Mouse (Mus musculus): ENCODE measurements around the gene Pnkd. TPM values are rescaled to one million over a fixed set of nuclear protein-coding genes. Genes with fewer than 3 reads are reported as not detected.

Pnkd gene
- polyA plus RNA-seq, 1 experiment from 2014 or later = 46.7 TPM

DNA sequence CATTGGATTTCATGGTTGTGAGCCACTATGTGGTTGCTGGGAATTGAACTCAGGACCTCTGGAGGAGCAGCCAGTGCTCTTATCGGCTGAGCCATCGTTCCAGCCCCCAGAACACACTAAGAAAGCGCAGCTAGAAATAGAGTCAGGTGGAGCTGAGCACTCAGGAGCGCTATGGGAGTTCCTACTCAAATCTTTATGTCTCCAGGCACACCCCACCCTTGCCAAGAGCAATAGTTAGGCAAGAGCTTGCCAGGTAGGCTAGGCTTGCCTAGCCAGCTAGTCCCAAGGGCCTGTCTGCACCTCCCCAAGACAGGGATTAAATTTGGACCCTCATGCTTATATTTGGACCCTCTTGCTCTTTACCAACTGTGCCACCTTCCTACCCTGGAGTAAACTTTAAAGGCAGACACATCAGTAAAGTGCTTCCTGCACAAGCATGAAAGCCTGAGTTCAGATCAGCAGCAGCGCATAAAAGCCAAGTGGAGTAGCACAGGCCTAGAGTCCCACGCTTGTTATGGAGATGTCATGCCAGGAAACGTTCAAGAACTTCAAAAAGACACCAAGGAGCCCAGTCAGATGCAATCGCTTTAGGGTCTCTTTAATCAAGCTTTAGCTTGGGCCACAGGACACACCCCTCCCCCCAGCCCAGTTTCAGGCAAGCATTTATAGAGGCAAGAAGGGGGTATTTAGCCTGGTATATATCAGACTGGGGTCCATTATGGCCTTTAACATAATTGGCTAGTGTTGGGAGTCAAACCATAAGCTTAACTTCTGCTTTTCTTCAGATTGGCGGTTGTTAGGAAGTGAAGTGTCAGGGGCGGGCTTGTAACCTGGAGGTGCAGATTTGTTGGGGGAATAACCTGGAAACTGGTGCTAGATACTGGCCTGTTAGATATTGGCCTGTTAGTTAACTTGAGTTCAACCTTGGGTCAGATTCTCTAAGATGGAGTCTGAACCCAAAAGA is 23.6 kb downstream of the Pnkd start:
- Histone ChIP-seq H3K4me2 (ENCODE audit: low read depth, low read length) (no peak overlapping the region), H3K4me3 (ENCODE audit: low read depth, low read length) (no peak overlapping the region), H3K9me3 (ENCODE audit: low read length) (no peaks in the 10 kb centered on the region), H3K27me3 (ENCODE audit: insufficient read depth, low read length) (no peaks in the 10 kb centered on the region), H3K27ac (ENCODE audit: low read depth) (0 out of 2 replicates have a peak overlapping the region, but pooled peaks have one; percentile 8), H3K36me3 (replicated peaks; ENCODE audit: insufficient read depth, low read length) (no peaks in the 10 kb centered on the region), H3K4me1 (ENCODE audit: insufficient read depth) (peaks cover 15% of the 10 kb centered on the region), H3K9ac (replicated peaks) (no peak overlapping the region)
- WGBS (ENCODE audit: insufficient replicate concordance) = 61% methylated on average over 10 of the region's 10 CpGs
- DNase-seq (no peak), ATAC-seq (no peak)
- TF ChIP-seq EP300 (IDR thresholded peaks at IDR 0.05; ENCODE audit: low read depth) (no peak), CTCF (IDR thresholded peaks at IDR 0.05; ENCODE audit: low read depth) (no peak)

DNA sequence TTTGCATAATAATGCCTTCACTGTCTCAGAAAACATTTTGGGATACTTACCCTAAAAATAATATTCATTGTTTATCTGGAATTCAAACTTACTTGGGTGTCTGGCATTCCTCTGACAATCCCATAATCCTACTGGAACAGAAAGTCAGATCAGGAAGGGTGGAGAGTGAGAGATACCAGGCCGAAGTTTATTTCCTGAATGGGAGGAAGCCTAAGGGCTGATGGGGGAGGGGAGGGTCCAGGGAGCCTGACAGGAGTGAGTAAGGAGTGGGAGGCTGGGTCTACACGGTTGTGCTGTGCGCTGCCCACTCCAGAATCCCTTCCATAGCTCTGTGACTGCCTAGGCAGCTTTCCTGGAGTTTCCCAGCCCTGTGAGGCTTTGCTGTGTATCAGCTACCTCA is 25.0 kb downstream of the Pnkd start:
- DNase-seq (no peak), ATAC-seq (no peak)
- Histone ChIP-seq H3K27me3 (ENCODE audit: insufficient read depth, low read length) (no peaks in the 10 kb centered on the region), H3K9me3 (ENCODE audit: low read length) (no peaks in the 10 kb centered on the region), H3K27ac (ENCODE audit: low read depth) (no peak overlapping the region), H3K4me3 (ENCODE audit: low read depth, low read length) (no peak overlapping the region), H3K4me1 (ENCODE audit: insufficient read depth) (peaks cover 12% of the 10 kb centered on the region), H3K4me2 (ENCODE audit: low read depth, low read length) (no peak overlapping the region), H3K36me3 (replicated peaks; ENCODE audit: insufficient read depth, low read length) (no peaks in the 10 kb centered on the region), H3K9ac (replicated peaks) (no peak overlapping the region)
- WGBS (ENCODE audit: insufficient replicate concordance) = 33% methylated on average over 3 of the region's 3 CpGs
- TF ChIP-seq EP300 (IDR thresholded peaks at IDR 0.05; ENCODE audit: low read depth) (no peak), CTCF (IDR thresholded peaks at IDR 0.05; ENCODE audit: low read depth) (no peak)

DNA sequence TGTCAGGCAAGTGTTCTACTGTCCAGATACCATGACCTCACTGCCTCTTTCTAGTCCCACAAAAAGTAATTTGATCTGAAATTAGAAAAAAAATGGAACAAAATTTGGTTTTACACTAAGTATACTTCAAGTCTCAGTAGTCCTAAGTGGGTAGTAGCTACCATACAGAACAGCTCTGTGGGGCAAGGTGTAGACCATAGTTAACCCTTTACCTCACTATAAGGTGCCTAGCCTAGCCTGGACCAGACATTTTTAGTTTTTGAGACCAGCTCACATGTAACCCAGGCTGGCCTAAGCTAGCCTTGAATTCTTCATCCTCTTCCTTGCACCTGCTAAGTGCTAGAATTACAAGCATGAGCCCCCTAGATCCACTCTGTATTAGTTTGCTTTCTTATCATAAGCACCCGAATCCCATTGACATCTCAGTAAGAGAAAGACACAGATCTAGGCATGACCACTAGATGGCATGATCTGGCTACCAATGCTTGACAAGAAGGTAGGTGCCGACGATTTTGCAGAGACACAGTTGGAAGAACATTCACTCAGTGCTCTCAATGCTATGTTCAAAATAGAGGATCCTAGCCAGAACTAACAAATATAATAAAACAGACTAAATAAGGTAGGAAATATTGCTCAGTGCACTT is 28.4 kb downstream of the Pnkd start:
- no peak overlapping the region for H3K4me2 ChIP-seq (ENCODE audit: low read depth, low read length)
- DNase-seq (peak; percentile 59), ATAC-seq (peak; percentile 40; the same call in 1 of the 2 replicates)
- no peak overlapping the region for H3K4me3 ChIP-seq (ENCODE audit: low read depth, low read length)
- H3K9me3 ChIP-seq (ENCODE audit: low read length) = no peaks in the 10 kb centered on the region
- WGBS (ENCODE audit: insufficient replicate concordance) = 0% methylated on average over 3 of the region's 3 CpGs
- H3K4me1 ChIP-seq (ENCODE audit: insufficient read depth) = peaks cover 2% of the 10 kb centered on the region; the same call in 1 of the 2 replicates
- no peaks in the 10 kb centered on the region for H3K36me3 ChIP-seq (replicated peaks; ENCODE audit: insufficient read depth, low read length)
- no peaks in the 10 kb centered on the region for H3K27me3 ChIP-seq (ENCODE audit: insufficient read depth, low read length)
- H3K27ac ChIP-seq (ENCODE audit: low read depth) = no peak overlapping the region
- peak; percentile 96 for TF ChIP-seq CTCF (IDR thresholded peaks at IDR 0.05; ENCODE audit: low read depth)
- no peak for TF ChIP-seq EP300 (IDR thresholded peaks at IDR 0.05; ENCODE audit: low read depth)
- H3K9ac ChIP-seq (replicated peaks) = no peak overlapping the region

DNA sequence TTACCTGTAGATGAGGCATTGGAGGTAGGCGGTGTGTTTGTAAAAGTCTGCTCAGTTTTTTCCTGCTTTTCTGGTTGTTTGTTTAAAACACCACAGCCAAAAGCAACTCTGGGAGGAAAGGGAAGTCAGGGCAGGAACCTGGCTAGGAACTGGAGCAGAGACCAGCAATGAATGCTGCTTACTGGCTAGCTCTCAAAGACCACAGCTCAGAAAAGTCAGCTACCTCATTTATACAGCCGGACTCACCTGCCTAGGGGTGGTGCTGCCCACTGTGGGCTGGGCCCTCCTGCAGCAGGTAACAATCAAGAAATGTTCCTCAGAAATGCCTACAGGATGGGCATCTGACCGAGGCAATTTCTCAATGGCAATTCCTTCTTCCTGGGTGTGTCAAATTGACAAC is 30.1 kb downstream of the Pnkd start:
- WGBS (ENCODE audit: insufficient replicate concordance) = 69% methylated on average over 3 of the region's 3 CpGs
- Histone ChIP-seq H3K9me3 (ENCODE audit: low read length) (no peaks in the 10 kb centered on the region), H3K9ac (replicated peaks) (no peak overlapping the region), H3K27me3 (ENCODE audit: insufficient read depth, low read length) (no peaks in the 10 kb centered on the region), H3K4me3 (ENCODE audit: low read depth, low read length) (no peak overlapping the region), H3K27ac (ENCODE audit: low read depth) (no peak overlapping the region), H3K36me3 (replicated peaks; ENCODE audit: insufficient read depth, low read length) (no peaks in the 10 kb centered on the region), H3K4me2 (ENCODE audit: low read depth, low read length) (no peak overlapping the region), H3K4me1 (ENCODE audit: insufficient read depth) (peaks cover 1% of the 10 kb centered on the region; the same call in 1 of the 2 replicates)
- DNase-seq (no peak), ATAC-seq (no peak)
- TF ChIP-seq CTCF (IDR thresholded peaks at IDR 0.05; ENCODE audit: low read depth) = no peak
- no peak for TF ChIP-seq EP300 (IDR thresholded peaks at IDR 0.05; ENCODE audit: low read depth)

DNA sequence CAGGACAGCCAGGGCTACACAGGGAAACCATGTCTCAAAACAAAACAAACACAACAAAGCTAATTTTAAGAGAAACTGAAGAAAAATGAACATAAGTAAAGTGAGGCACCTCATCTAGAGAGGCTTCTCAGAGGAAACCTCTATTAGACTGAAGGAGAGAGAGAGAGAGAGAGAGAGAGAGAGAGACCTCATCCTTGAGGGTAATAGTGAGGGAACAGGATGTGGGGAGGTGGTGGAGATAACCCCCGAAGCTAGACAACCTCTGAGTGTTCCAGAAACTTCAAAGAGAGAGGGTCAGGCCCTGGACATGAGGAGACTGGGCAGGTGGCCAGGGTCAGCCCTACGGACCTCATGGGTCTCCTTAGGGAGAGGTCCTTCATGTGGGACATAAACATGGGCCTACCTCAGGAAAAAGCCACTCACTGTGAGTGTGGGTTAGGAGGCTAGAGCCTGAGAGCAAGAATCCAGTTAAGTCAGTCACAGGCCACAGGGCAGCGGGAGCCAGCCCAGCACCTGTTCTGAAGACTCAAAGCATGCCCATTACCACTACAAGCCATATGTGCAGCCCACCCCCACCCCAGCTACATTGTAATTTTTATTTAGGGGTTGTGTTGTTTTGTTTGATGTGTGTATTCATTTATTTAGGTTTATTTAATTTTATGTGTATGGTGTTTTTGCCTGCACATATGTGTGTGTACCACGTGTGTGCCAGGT is 31.5 kb downstream of the Pnkd start:
- H3K36me3 ChIP-seq (replicated peaks; ENCODE audit: insufficient read depth, low read length) = no peaks in the 10 kb centered on the region
- H3K9ac ChIP-seq (replicated peaks) = no peak overlapping the region
- no peak for TF ChIP-seq EP300 (IDR thresholded peaks at IDR 0.05; ENCODE audit: low read depth)
- TF ChIP-seq CTCF (IDR thresholded peaks at IDR 0.05; ENCODE audit: low read depth) = no peak
- WGBS (ENCODE audit: insufficient replicate concordance) = 63% methylated on average over 4 of the region's 4 CpGs
- no peak overlapping the region for H3K4me3 ChIP-seq (ENCODE audit: low read depth, low read length)
- DNase-seq = no peak
- no peak overlapping the region for H3K4me2 ChIP-seq (ENCODE audit: low read depth, low read length)
- no peaks in the 10 kb centered on the region for H3K9me3 ChIP-seq (ENCODE audit: low read length)
- H3K27ac ChIP-seq (ENCODE audit: low read depth) = no peak overlapping the region
- no peak for ATAC-seq
- no peaks in the 10 kb centered on the region for H3K4me1 ChIP-seq (ENCODE audit: insufficient read depth)
- H3K27me3 ChIP-seq (ENCODE audit: insufficient read depth, low read length) = no peaks in the 10 kb centered on the region

DNA sequence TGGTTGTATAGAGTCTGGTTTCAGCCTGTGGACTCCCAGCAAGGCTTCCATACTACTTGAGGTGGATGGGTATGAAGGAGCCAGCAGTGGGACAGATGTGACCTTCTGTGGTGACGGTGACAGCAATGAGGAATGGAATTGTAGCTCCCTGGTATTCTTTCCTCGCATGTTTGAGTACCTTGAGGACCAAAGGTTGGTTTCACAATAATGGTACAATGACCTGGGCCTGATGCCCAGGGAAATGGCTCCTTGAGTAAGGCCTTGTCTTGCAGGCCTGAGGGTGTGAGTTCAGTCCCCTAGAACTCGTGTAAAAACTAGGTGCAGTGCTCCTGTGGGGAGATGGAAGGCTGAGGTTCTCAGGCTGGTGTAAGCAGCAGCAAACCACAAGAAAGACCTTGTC is 34.0 kb downstream of the Pnkd start:
- Histone ChIP-seq H3K9me3 (ENCODE audit: low read length) (no peaks in the 10 kb centered on the region), H3K27ac (ENCODE audit: low read depth) (no peak overlapping the region), H3K4me2 (ENCODE audit: low read depth, low read length) (no peak overlapping the region), H3K36me3 (replicated peaks; ENCODE audit: insufficient read depth, low read length) (no peaks in the 10 kb centered on the region), H3K27me3 (ENCODE audit: insufficient read depth, low read length) (no peaks in the 10 kb centered on the region), H3K4me3 (ENCODE audit: low read depth, low read length) (no peak overlapping the region), H3K4me1 (ENCODE audit: insufficient read depth) (no peaks in the 10 kb centered on the region), H3K9ac (replicated peaks) (no peak overlapping the region)
- WGBS (ENCODE audit: insufficient replicate concordance) = 84% methylated on average over 3 of the region's 3 CpGs
- DNase-seq (no peak), ATAC-seq (no peak)
- TF ChIP-seq EP300 (IDR thresholded peaks at IDR 0.05; ENCODE audit: low read depth) = no peak
- TF ChIP-seq CTCF (IDR thresholded peaks at IDR 0.05; ENCODE audit: low read depth) = no peak
